Mouse (Mus musculus): ENCODE data around the gene Sh3rf3.

Sh3rf3 gene

GRCm38 (mm10) chr10:58854548-58855198, 41.5 kb downstream of the Sh3rf3 start:
- no peak for DNase-seq (ENCODE audit: low spot score)

- no peak for DNase-seq (ENCODE audit: low spot score)
These were observed 42.1 kb downstream of the Sh3rf3 start for GRCm38 (mm10) chr10:58855199-58855751.

- DNase-seq (ENCODE audit: low spot score): no peak
These were observed 42.7 kb downstream of the Sh3rf3 start for GRCm38 (mm10) chr10:58855814-58856213.

GRCm38 (mm10) chr10:58856742-58857141, 43.6 kb downstream of the Sh3rf3 start:
- DNase-seq (ENCODE audit: low spot score): no peak

GRCm38 (mm10) chr10:58864735-58865134, 51.6 kb downstream of the Sh3rf3 start:
- DNase-seq (ENCODE audit: low spot score): no peak

- no peak for DNase-seq (ENCODE audit: low spot score)
These were observed 54.4 kb downstream of the Sh3rf3 start for GRCm38 (mm10) chr10:58867536-58867935.

GRCm38 (mm10) chr10:58869836-58870235, 56.7 kb downstream of the Sh3rf3 start:
- DNase-seq (ENCODE audit: low spot score): no peak

GRCm38 (mm10) chr10:58871149-58871820, 58.1 kb downstream of the Sh3rf3 start:
- no peak for DNase-seq (ENCODE audit: low spot score)

- no peak for DNase-seq (ENCODE audit: low spot score)
These were observed 58.8 kb downstream of the Sh3rf3 start for GRCm38 (mm10) chr10:58871821-58872577.

- DNase-seq (ENCODE audit: low spot score): no peak
These were observed 64.7 kb downstream of the Sh3rf3 start for GRCm38 (mm10) chr10:58877835-58878234.

GRCm38 (mm10) chr10:58878636-58879035, 65.5 kb downstream of the Sh3rf3 start:
- DNase-seq (ENCODE audit: low spot score): no peak

GRCm38 (mm10) chr10:58882741-58883140, 69.6 kb downstream of the Sh3rf3 start:
- DNase-seq (ENCODE audit: low spot score): no peak

GRCm38 (mm10) chr10:58885351-58885750, 72.2 kb downstream of the Sh3rf3 start:
- no peak for DNase-seq (ENCODE audit: low spot score)

GRCm38 (mm10) chr10:58885816-58886215, 72.7 kb downstream of the Sh3rf3 start:
- DNase-seq (ENCODE audit: low spot score): no peak

- no peak for DNase-seq (ENCODE audit: low spot score)
These were observed 77.7 kb downstream of the Sh3rf3 start for GRCm38 (mm10) chr10:58890671-58891439.

GRCm38 (mm10) chr10:58895431-58895830, 82.3 kb downstream of the Sh3rf3 start:
- no peak for DNase-seq (ENCODE audit: low spot score)

GRCm38 (mm10) chr10:58897009-58897543, 83.9 kb downstream of the Sh3rf3 start:
- DNase-seq (ENCODE audit: low spot score): no peak

- DNase-seq (ENCODE audit: low spot score): no peak
These were observed 92.1 kb downstream of the Sh3rf3 start for GRCm38 (mm10) chr10:58905253-58905652.

GRCm38 (mm10) chr10:58907001-58907443, 93.9 kb downstream of the Sh3rf3 start:
- no peak for DNase-seq (ENCODE audit: low spot score)

- no peak for DNase-seq (ENCODE audit: low spot score)
These were observed 95.3 kb downstream of the Sh3rf3 start for GRCm38 (mm10) chr10:58908451-58908850.

Data from spleen, adult 12 weeks (tissue).